Mouse (Mus musculus) hindbrain, embryonic 14.5 days (tissue): ENCODE measurements at regions not wholly inside any gene's neighbourhood (a gene's known extent, or its start where the extent isn't known, plus 50 kb on each side); places are given as distances from the start of the nearest gene placed in this dataset.

Experiments
- ATAC-seq: fragments of 200-750 bp; cut with Nextera tagmentation; 2 replicates; pipeline ENCODE4 v1.8.0; 2017; ENCODE audit warnings: moderate number of reproducible peaks, mild to moderate bottlenecking, moderate TSS enrichment, moderate library complexity; ENCODE audit not compliant: low FRiP score
- DNase-seq: peaks from one replicate; pipeline ENCODE4 v3.0.0-alpha.2; 2015; ENCODE audit warnings: low spot score
- H3K27ac ChIP-seq: fragments of 300-500 bp; sonication (generic); 2 replicates; pipeline ENCODE4 v1.5.1; 2014; ENCODE audit warnings: mild to moderate bottlenecking, moderate library complexity
- H3K27me3 ChIP-seq: fragments of 300-500 bp; sonication (generic); 2 replicates; pipeline ENCODE4 v1.6.1; 2014; ENCODE audit warnings: mild to moderate bottlenecking, low read length, mixed read lengths; ENCODE audit not compliant: control insufficient read depth, insufficient read depth
- H3K36me3 ChIP-seq: fragments of 300-500 bp; sonication (generic); replicated peaks from 2 replicates; pipeline ENCODE4 v1.6.1; 2014; ENCODE audit not compliant: control insufficient read depth, insufficient read depth
- H3K4me1 ChIP-seq: fragments of 300-500 bp; sonication (generic); replicated peaks from 2 replicates; pipeline ENCODE4 v1.6.1; 2014; ENCODE audit warnings: antibody characterized with exemption, low read length, mixed read lengths; ENCODE audit not compliant: control insufficient read depth, insufficient read depth
- H3K4me2 ChIP-seq: fragments of 300-500 bp; sonication (generic); replicated peaks from 2 replicates; pipeline ENCODE4 v1.6.1; 2014; ENCODE audit warnings: mild to moderate bottlenecking, moderate library complexity
- H3K4me3 ChIP-seq: fragments of 300-500 bp; sonication (generic); replicated peaks from 2 replicates; pipeline ENCODE4 v1.5.1; 2014; ENCODE audit warnings: mild to moderate bottlenecking, low read length
- H3K9ac ChIP-seq: fragments of 300-500 bp; sonication (generic); 2 replicates; pipeline ENCODE4 v1.6.1; 2014
- H3K9me3 ChIP-seq: fragments of 300-500 bp; sonication (generic); 2 replicates; pipeline ENCODE4 v1.6.1; 2016; ENCODE audit warnings: low read length; ENCODE audit not compliant: control insufficient read depth
- WGBS: fragments of 180-500 bp; shearing (Covaris S2); extraction: QIAGEN DNeasy Blood & Tissue Kit; methylation state at CpG from one replicate; pipeline ENCODE4 v1.1.7; 2014; 5-methylcytosine and 5-hydroxymethylcytosine counted together

- Histone ChIP-seq H3K4me2 (no peak overlapping the region), H3K4me1 (no peaks in the 10 kb centered on the region), H3K9ac (no peak overlapping the region), H3K27me3 (no peaks in the 10 kb centered on the region), H3K4me3 (no peak overlapping the region), H3K9me3 (no peaks in the 10 kb centered on the region), H3K36me3 (no peaks in the 10 kb centered on the region), H3K27ac (no peak overlapping the region)
- 11% methylated on average over 4 of the region's 4 CpGs for WGBS
- ATAC-seq = no peak
- DNase-seq = no peak
Measured at GRCm38 (mm10) chr19:14180244-14180643, 266.9 kb downstream of the Olfr1505 start.

- Histone ChIP-seq H3K4me2 (no peak overlapping the region), H3K27me3 (no peaks in the 10 kb centered on the region), H3K36me3 (no peaks in the 10 kb centered on the region), H3K27ac (no peak overlapping the region), H3K9me3 (no peaks in the 10 kb centered on the region), H3K4me1 (no peaks in the 10 kb centered on the region), H3K4me3 (no peak overlapping the region), H3K9ac (no peak overlapping the region)
- ATAC-seq (no peak), DNase-seq (no peak)
- 76% methylated on average over 3 of the region's 3 CpGs for WGBS
Measured at GRCm38 (mm10) chr19:14180956-14181355, 267.6 kb downstream of the Olfr1505 start.

- Histone ChIP-seq H3K36me3 (no peaks in the 10 kb centered on the region), H3K4me2 (no peak overlapping the region), H3K4me3 (no peak overlapping the region), H3K9me3 (no peaks in the 10 kb centered on the region), H3K9ac (no peak overlapping the region), H3K27me3 (no peaks in the 10 kb centered on the region), H3K27ac (no peak overlapping the region), H3K4me1 (no peaks in the 10 kb centered on the region)
- no peak for DNase-seq
- ATAC-seq = no peak
- WGBS = 93% methylated on average over 6 of the region's 6 CpGs
Measured at GRCm38 (mm10) chr19:14181661-14182415, 268.5 kb downstream of the Olfr1505 start.

DNA sequence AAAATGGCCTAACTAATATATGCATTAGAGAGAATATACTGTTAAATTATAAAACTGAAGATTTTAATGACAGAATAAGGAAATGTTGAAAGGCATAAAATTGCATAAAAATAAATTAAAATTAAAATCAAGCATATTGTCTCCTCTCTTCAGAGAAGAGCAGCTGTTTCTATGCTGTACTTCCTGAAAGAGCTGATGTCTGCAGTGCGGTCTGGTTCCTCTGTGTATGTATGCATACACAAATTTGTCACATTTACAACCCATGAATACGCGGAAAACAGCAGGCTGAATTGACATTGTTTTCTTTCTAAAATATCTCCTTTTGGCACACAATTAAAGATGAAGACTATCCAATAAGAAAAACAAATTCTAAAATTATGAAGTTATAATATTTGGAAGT lies 278.5 kb downstream of the Olfr1505 start:
- ATAC-seq = no peak
- 93% methylated on average over 3 of the region's 3 CpGs for WGBS
- no peaks in the 10 kb centered on the region for H3K27me3 ChIP-seq
- no peaks in the 10 kb centered on the region for H3K36me3 ChIP-seq
- no peak overlapping the region for H3K4me3 ChIP-seq
- H3K9me3 ChIP-seq = no peaks in the 10 kb centered on the region
- H3K27ac ChIP-seq = no peak overlapping the region
- no peak for DNase-seq
- no peaks in the 10 kb centered on the region for H3K4me1 ChIP-seq
- no peak overlapping the region for H3K4me2 ChIP-seq
- no peak overlapping the region for H3K9ac ChIP-seq

GRCm38 (mm10) chr19:14197864-14198263 lies 284.5 kb downstream of the Olfr1505 start:
- WGBS = 92% methylated on average over 3 of the region's 3 CpGs
- no peak for ATAC-seq
- H3K27ac ChIP-seq = no peak overlapping the region
- no peak for DNase-seq
- no peaks in the 10 kb centered on the region for H3K9me3 ChIP-seq
- no peaks in the 10 kb centered on the region for H3K27me3 ChIP-seq
- H3K4me1 ChIP-seq = no peaks in the 10 kb centered on the region
- H3K36me3 ChIP-seq = no peaks in the 10 kb centered on the region
- H3K4me3 ChIP-seq = no peak overlapping the region
- no peak overlapping the region for H3K4me2 ChIP-seq
- no peak overlapping the region for H3K9ac ChIP-seq

- no peak overlapping the region for H3K4me2 ChIP-seq
- DNase-seq = no peak
- no peaks in the 10 kb centered on the region for H3K9me3 ChIP-seq
- H3K4me3 ChIP-seq = no peak overlapping the region
- H3K27me3 ChIP-seq = no peaks in the 10 kb centered on the region
- ATAC-seq = no peak
- WGBS = 80% methylated on average over 4 of the region's 4 CpGs
- no peak overlapping the region for H3K27ac ChIP-seq
- no peaks in the 10 kb centered on the region for H3K4me1 ChIP-seq
- no peak overlapping the region for H3K9ac ChIP-seq
- no peaks in the 10 kb centered on the region for H3K36me3 ChIP-seq
Measured at GRCm38 (mm10) chr19:14220507-14220909, 307.2 kb downstream of the Olfr1505 start.

- DNase-seq = no peak
- no peak overlapping the region for H3K4me3 ChIP-seq
- no peaks in the 10 kb centered on the region for H3K4me1 ChIP-seq
- no peaks in the 10 kb centered on the region for H3K36me3 ChIP-seq
- no peak overlapping the region for H3K27ac ChIP-seq
- no peak overlapping the region for H3K9ac ChIP-seq
- 71% methylated on average over 6 of the region's 6 CpGs for WGBS
- ATAC-seq = no peak
- H3K9me3 ChIP-seq = no peaks in the 10 kb centered on the region
- H3K4me2 ChIP-seq = no peak overlapping the region
- no peaks in the 10 kb centered on the region for H3K27me3 ChIP-seq
Measured at GRCm38 (mm10) chr19:14225061-14225696, 311.8 kb downstream of the Olfr1505 start.

- Histone ChIP-seq H3K4me1 (no peaks in the 10 kb centered on the region), H3K4me3 (no peak overlapping the region), H3K9ac (no peak overlapping the region), H3K4me2 (no peak overlapping the region), H3K27me3 (no peaks in the 10 kb centered on the region), H3K36me3 (no peaks in the 10 kb centered on the region), H3K27ac (no peak overlapping the region), H3K9me3 (no peaks in the 10 kb centered on the region)
- no peak for DNase-seq
- no peak for ATAC-seq
- 45% methylated on average over 4 of the region's 4 CpGs for WGBS
Measured at GRCm38 (mm10) chr19:14225787-14226186, 312.5 kb downstream of the Olfr1505 start.

- Histone ChIP-seq H3K27me3 (no peaks in the 10 kb centered on the region), H3K9me3 (no peaks in the 10 kb centered on the region), H3K36me3 (no peaks in the 10 kb centered on the region), H3K4me2 (no peak overlapping the region), H3K4me1 (no peaks in the 10 kb centered on the region), H3K27ac (no peak overlapping the region), H3K9ac (no peak overlapping the region), H3K4me3 (no peak overlapping the region)
- ATAC-seq (no peak), DNase-seq (no peak)
Measured at GRCm38 (mm10) chr19:14226521-14226920, 313.2 kb downstream of the Olfr1505 start.
